Mouse (Mus musculus): ENCODE data around the gene Rps3a1.
A peak's percentile ranks its signal among the peaks of the same experiment; 100 is the strongest.

Gene Rps3a1

GRCm38 (mm10) chr3:86142263-86142933 is at the start of gene Rps3a1:
TSS of gene Rps3a1 (minus strand) at chr3:86142702.
- peak; percentile 99 for DNase-seq (ENCODE audit: low read depth, low spot score)
- H3K36me3 ChIP-seq (ENCODE audit: control insufficient read depth, insufficient read depth, low read length, poor library complexity, severe bottlenecking): peaks cover 24% of the 10 kb centered on the region

GRCm38 (mm10) chr3:86187736-86188389 is 45.4 kb upstream of the Rps3a1 start:
- H3K27me3 ChIP-seq (ENCODE audit: control insufficient read depth, insufficient read depth, low read length, poor library complexity, severe bottlenecking): no peaks in the 10 kb centered on the region
- DNase-seq (ENCODE audit: low read depth, low spot score): no peak
- no peaks in the 10 kb centered on the region for H3K36me3 ChIP-seq (ENCODE audit: control insufficient read depth, insufficient read depth, low read length, poor library complexity, severe bottlenecking)

More at GRCm38 (mm10) chr3:86142263-86142933, at the start of gene Rps3a1:
- no peaks in the 10 kb centered on the region for H3K27me3 ChIP-seq (ENCODE audit: control insufficient read depth, insufficient read depth, low read length, poor library complexity, severe bottlenecking)

DNA sequence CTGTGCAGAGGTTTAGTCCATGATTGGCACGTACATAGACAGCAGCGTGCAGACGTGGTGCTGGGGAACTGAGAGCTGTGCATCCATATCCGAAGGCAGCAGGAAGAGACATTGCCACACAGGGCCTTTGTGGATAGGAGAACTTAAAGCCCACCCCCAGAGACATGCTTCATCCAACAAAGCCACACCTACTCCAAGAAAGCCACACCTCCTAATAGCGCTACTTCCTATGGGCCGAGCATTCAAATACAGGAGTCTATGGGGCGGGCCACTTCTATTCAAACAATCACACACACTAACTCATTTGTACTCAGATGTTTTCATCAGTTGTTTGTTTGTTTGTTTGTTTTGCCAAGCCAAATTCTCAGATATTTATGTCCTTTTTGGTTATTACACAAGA is 42.0 kb upstream of the Rps3a1 start:
- no peaks in the 10 kb centered on the region for H3K27me3 ChIP-seq (ENCODE audit: control insufficient read depth, insufficient read depth, low read length, poor library complexity, severe bottlenecking)
- DNase-seq (ENCODE audit: low read depth, low spot score): no peak
- H3K36me3 ChIP-seq (ENCODE audit: control insufficient read depth, insufficient read depth, low read length, poor library complexity, severe bottlenecking): no peaks in the 10 kb centered on the region

- H3K27me3 ChIP-seq (ENCODE audit: control insufficient read depth, insufficient read depth, low read length, poor library complexity, severe bottlenecking): no peaks in the 10 kb centered on the region
- no peaks in the 10 kb centered on the region for H3K36me3 ChIP-seq (ENCODE audit: control insufficient read depth, insufficient read depth, low read length, poor library complexity, severe bottlenecking)
- DNase-seq (ENCODE audit: low read depth, low spot score): no peak
Observed at GRCm38 (mm10) chr3:86181107-86181506, 38.6 kb upstream of the Rps3a1 start.

- Histone ChIP-seq H3K27me3 (ENCODE audit: control insufficient read depth, insufficient read depth, low read length, poor library complexity, severe bottlenecking) (no peaks in the 10 kb centered on the region), H3K36me3 (ENCODE audit: control insufficient read depth, insufficient read depth, low read length, poor library complexity, severe bottlenecking) (no peaks in the 10 kb centered on the region)
- DNase-seq (ENCODE audit: low read depth, low spot score): no peak
Observed at GRCm38 (mm10) chr3:86179714-86180113, 37.2 kb upstream of the Rps3a1 start.

- 0 out of 2 replicates have a peak, but pooled peaks cover 2% of the 10 kb centered on the region for H3K36me3 ChIP-seq (ENCODE audit: control insufficient read depth, insufficient read depth, low read length, poor library complexity, severe bottlenecking)
- no peak for DNase-seq (ENCODE audit: low read depth, low spot score)
- H3K27me3 ChIP-seq (ENCODE audit: control insufficient read depth, insufficient read depth, low read length, poor library complexity, severe bottlenecking): no peaks in the 10 kb centered on the region
Observed at GRCm38 (mm10) chr3:86168841-86169425, 26.4 kb upstream of the Rps3a1 start.

GRCm38 (mm10) chr3:86149521-86149920 is 7.0 kb upstream of the Rps3a1 start:
- no peaks in the 10 kb centered on the region for H3K27me3 ChIP-seq (ENCODE audit: control insufficient read depth, insufficient read depth, low read length, poor library complexity, severe bottlenecking)
- no peak for DNase-seq (ENCODE audit: low read depth, low spot score)

DNA sequence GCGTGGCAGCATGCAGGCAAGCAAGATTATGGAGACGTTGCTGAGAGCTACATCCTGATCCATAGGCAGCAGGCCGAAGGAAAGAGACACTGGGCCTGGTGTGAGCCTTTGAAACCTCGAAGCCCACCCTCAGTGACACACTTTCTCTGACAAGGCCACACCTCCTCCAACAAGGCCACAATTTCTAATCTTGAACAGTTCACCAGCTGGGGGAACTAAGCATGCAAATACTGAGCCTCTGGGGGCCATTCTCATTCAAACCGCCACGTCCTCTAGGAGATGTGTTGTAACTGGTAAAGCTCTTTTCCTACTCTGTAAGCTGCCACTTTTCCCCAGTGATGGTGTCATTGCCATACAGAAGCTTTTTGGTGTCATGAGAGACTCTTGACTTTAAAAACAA is 6.6 kb upstream of the Rps3a1 start:
- DNase-seq (ENCODE audit: low read depth, low spot score): peak; percentile 53
- no peaks in the 10 kb centered on the region for H3K27me3 ChIP-seq (ENCODE audit: control insufficient read depth, insufficient read depth, low read length, poor library complexity, severe bottlenecking)

More at GRCm38 (mm10) chr3:86149521-86149920, 7.0 kb upstream of the Rps3a1 start:
- H3K36me3 ChIP-seq (ENCODE audit: control insufficient read depth, insufficient read depth, low read length, poor library complexity, severe bottlenecking): no peaks in the 10 kb centered on the region

DNA sequence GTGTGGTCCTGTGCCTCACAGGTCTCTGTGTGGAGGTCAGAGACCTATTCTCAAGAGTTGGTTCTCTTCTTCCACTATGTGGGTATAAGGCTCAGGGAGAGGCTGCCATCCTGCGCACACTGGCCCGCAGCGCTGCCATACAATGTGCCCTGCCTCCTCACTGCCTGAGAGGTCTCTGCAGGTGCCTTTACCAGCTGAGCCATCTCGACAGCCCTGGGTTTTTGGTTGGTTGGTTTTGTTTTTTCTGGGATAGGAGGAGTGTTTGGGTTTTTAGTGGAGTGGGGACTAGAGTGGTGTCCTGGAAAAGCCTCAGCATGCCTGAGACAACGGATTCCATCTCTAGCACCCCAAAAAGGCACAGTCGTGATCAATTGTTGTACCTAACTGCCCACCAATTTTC is 841 bp upstream of the Rps3a1 start:
- Histone ChIP-seq H3K27me3 (ENCODE audit: control insufficient read depth, insufficient read depth, low read length, poor library complexity, severe bottlenecking) (no peaks in the 10 kb centered on the region), H3K36me3 (ENCODE audit: control insufficient read depth, insufficient read depth, low read length, poor library complexity, severe bottlenecking) (peaks cover 17% of the 10 kb centered on the region)
- no peak for DNase-seq (ENCODE audit: low read depth, low spot score)

More for the DNA sequence above, 6.6 kb upstream of the Rps3a1 start:
- H3K36me3 ChIP-seq (ENCODE audit: control insufficient read depth, insufficient read depth, low read length, poor library complexity, severe bottlenecking): no peaks in the 10 kb centered on the region

DNA sequence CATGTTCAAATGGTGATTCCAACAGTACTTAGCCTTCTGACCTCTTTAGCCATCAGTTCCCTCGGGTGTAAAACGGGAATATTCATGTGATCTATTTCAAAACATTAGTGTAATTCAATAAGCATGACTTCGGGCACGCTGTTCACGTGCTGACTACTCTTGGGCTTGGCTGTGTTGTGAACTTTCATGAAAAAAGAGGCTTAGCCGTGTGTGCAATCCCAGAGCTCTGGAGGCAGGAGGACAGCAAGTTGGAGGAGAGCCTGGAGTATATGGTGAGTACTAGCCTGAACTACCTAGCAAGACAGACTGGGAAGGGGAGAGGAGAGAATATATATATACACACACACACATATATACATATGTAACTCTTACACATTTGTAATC is 424 bp upstream of the Rps3a1 start:
- Histone ChIP-seq H3K36me3 (ENCODE audit: control insufficient read depth, insufficient read depth, low read length, poor library complexity, severe bottlenecking) (peaks cover 20% of the 10 kb centered on the region), H3K27me3 (ENCODE audit: control insufficient read depth, insufficient read depth, low read length, poor library complexity, severe bottlenecking) (no peaks in the 10 kb centered on the region)
- no peak for DNase-seq (ENCODE audit: low read depth, low spot score)

GRCm38 (mm10) chr3:86141886-86142262 is 628 bp downstream of the Rps3a1 start:
- H3K36me3 ChIP-seq (ENCODE audit: control insufficient read depth, insufficient read depth, low read length, poor library complexity, severe bottlenecking): peaks cover 26% of the 10 kb centered on the region
- DNase-seq (ENCODE audit: low read depth, low spot score): no peak

GRCm38 (mm10) chr3:86141366-86141765 is 1.1 kb downstream of the Rps3a1 start:
- H3K36me3 ChIP-seq (ENCODE audit: control insufficient read depth, insufficient read depth, low read length, poor library complexity, severe bottlenecking): peaks cover 26% of the 10 kb centered on the region
- no peak for DNase-seq (ENCODE audit: low read depth, low spot score)
- H3K27me3 ChIP-seq (ENCODE audit: control insufficient read depth, insufficient read depth, low read length, poor library complexity, severe bottlenecking): no peaks in the 10 kb centered on the region

More at GRCm38 (mm10) chr3:86141886-86142262, 628 bp downstream of the Rps3a1 start:
- H3K27me3 ChIP-seq (ENCODE audit: control insufficient read depth, insufficient read depth, low read length, poor library complexity, severe bottlenecking): no peaks in the 10 kb centered on the region

DNA sequence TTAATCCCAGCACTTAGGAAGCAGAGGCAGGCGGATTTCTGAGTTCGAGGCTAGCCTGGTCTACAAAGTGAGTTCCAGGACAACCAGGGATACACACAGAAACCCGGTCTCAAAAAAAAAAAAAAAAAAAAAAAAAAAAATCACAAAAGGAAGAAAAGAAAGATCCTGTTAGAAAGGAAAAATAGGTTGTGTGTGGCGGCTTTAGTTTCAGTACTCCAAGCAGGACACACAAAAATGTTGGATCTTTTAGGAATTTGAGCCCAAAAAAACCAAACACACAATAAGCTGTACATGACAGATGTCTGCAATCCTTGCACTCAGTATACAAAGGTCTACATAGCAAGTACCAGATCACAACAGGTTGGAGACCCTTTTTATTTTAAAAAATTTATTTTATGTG is 2.8 kb downstream of the Rps3a1 start:
- Histone ChIP-seq H3K27me3 (ENCODE audit: control insufficient read depth, insufficient read depth, low read length, poor library complexity, severe bottlenecking) (no peaks in the 10 kb centered on the region), H3K36me3 (ENCODE audit: control insufficient read depth, insufficient read depth, low read length, poor library complexity, severe bottlenecking) (peaks cover 28% of the 10 kb centered on the region)
- no peak for DNase-seq (ENCODE audit: low read depth, low spot score)

GRCm38 (mm10) chr3:86136936-86137574 is 5.4 kb downstream of the Rps3a1 start:
- H3K36me3 ChIP-seq (ENCODE audit: control insufficient read depth, insufficient read depth, low read length, poor library complexity, severe bottlenecking): peaks cover 29% of the 10 kb centered on the region
- DNase-seq (ENCODE audit: low read depth, low spot score): no peak
- H3K27me3 ChIP-seq (ENCODE audit: control insufficient read depth, insufficient read depth, low read length, poor library complexity, severe bottlenecking): no peaks in the 10 kb centered on the region

Data from splenic B cell, adult 2 months (primary cell).